Mouse (Mus musculus) heart, postnatal 0 days (tissue): ENCODE results near the gene Cabp2. TPM values are rescaled to one million over a fixed set of nuclear protein-coding genes. Genes with fewer than 3 reads are reported as not detected.
"Not testable (repeated sequence)": the region's sequence is repeated elsewhere in the genome, so short reads cannot be mapped to it uniquely, and the experiment has no call there.

Source experiments
- ATAC-seq: fragments of 200-750 bp; cut with Nextera tagmentation; 2 replicates; pipeline ENCODE4 v1.8.0; 2017; ENCODE audit warnings: low read depth, moderate number of reproducible peaks, moderate library complexity; ENCODE audit not compliant: insufficient read depth
- DNase-seq: peaks from one replicate; pipeline ENCODE4 v3.0.0-alpha.2; 2016; ENCODE audit warnings: low spot score
- H3K27ac ChIP-seq: fragments of 300-500 bp; sonication (generic); 2 replicates; pipeline ENCODE4 v1.5.1; 2014; ENCODE audit warnings: low read depth, mild to moderate bottlenecking
- H3K27me3 ChIP-seq: fragments of 300-500 bp; sonication (generic); 2 replicates; pipeline ENCODE4 v1.6.1; 2014; ENCODE audit warnings: low read length, mixed read lengths; ENCODE audit not compliant: control insufficient read depth, insufficient read depth
- H3K36me3 ChIP-seq: fragments of 300-500 bp; sonication (generic); replicated peaks from 2 replicates; pipeline ENCODE4 v1.6.1; 2014; ENCODE audit warnings: low read length, mixed read lengths; ENCODE audit not compliant: control insufficient read depth, insufficient read depth
- H3K4me1 ChIP-seq: fragments of 300-500 bp; sonication (generic); 2 replicates; pipeline ENCODE4 v1.6.1; 2014; ENCODE audit warnings: antibody characterized with exemption; ENCODE audit not compliant: control insufficient read depth, insufficient read depth
- H3K4me2 ChIP-seq: fragments of 300-500 bp; sonication (generic); 2 replicates; pipeline ENCODE4 v1.6.1; 2014; ENCODE audit warnings: low read depth, mild to moderate bottlenecking, low read length, moderate library complexity
- H3K4me3 ChIP-seq: fragments of 300-500 bp; sonication (generic); 2 replicates; pipeline ENCODE4 v1.5.1; 2014; ENCODE audit warnings: low read depth, low read length
- H3K9ac ChIP-seq: fragments of 300-500 bp; sonication (generic); replicated peaks from 2 replicates; pipeline ENCODE4 v1.6.1; 2014; ENCODE audit warnings: low read depth, low read length, mixed read lengths
- H3K9me3 ChIP-seq: fragments of 300-500 bp; sonication (generic); replicated peaks from 2 replicates; pipeline ENCODE4 v1.6.1; 2016; ENCODE audit warnings: low read length; ENCODE audit not compliant: control insufficient read depth
- CTCF ChIP-seq: IDR thresholded peaks from 2 replicates; pipeline ENCODE4 v1.5.1; 2016; ENCODE audit warnings: antibody characterized with exemption, control low read depth, low read depth
- EP300 ChIP-seq: IDR thresholded peaks from 2 replicates; pipeline ENCODE4 v1.6.1; 2016; ENCODE audit warnings: antibody characterized with exemption, low read depth
- WGBS: fragments of 180-500 bp; shearing (Covaris S2); extraction: QIAGEN DNeasy Blood & Tissue Kit; methylation state at CpG from one replicate; pipeline ENCODE4 v1.1.7; 2014; 5-methylcytosine and 5-hydroxymethylcytosine counted together
- polyA plus RNA-seq: library from polyadenylated mRNA; unstranded; fragments of >200 nt; fragmentation: Nextera tagmentation; extraction: Ambion mirVana; gene quantifications from 2 replicates; pipeline ENCODE4 v1.2.1, GENCODE M21; 2015
- total RNA-seq: library from RNA; depleted of rRNA; stranded (reverse); fragments of >200 nt; gene quantifications from 2 replicates; pipeline ENCODE4 v1.2.3, GENCODE M21; 2014; ENCODE audit warnings: low replicate concordance

The Cabp2 gene
- total and polyA plus RNA-seq, 2 experiments from 2014 or later = not detected

DNA sequence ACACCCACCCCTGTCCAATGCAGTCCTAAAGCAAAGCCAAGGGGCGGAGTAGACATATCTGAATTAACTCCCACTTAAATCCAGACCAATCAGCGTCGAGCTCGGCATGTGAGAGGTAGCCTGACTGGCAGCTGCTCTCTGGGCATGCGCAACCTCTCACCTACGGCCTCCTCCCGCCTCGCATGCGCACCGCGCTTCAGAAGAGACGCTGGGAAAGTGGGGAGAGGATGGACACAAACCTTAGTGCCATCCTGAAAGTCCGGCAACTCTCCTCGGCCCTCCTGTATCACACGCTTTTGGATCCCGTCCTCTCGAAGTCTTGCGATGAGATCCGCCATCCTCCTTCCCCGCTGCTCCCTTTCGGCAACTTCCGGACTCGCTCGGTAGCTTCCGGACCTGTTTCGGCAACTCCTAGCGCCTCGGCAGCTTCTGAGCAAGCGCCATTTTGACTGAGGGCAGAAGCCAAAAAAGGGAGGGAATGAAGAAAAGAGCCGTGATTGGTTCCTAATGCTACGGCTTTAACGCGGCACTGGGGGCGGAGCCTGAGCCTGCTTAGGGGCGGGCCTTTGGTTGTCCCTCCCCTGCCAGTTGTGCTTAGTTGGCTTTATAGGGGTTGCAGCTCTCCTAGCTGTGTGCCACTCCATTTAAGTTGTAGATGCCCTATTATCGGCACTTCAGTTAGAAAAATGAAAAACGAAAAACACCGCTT, 39.9 kb downstream of the Cabp2 start:
- TF ChIP-seq CTCF (no peak), EP300 (no peak)
- H3K4me1 ChIP-seq = peaks cover 9% of the 10 kb centered on the region; the same call in 1 of the 2 replicates
- H3K27me3 ChIP-seq = no peaks in the 10 kb centered on the region
- H3K9me3 ChIP-seq = no peaks in the 10 kb centered on the region
- 3% methylated on average over 38 of the region's 38 CpGs for whole genome bisulfite sequencing
- H3K4me2 ChIP-seq = peak overlapping the region; percentile 57
- ATAC-seq (peak; percentile 73), DNase-seq (peak; percentile 99)
- peak overlapping the region; percentile 38 for H3K4me3 ChIP-seq
- H3K27ac ChIP-seq = peak overlapping the region; percentile 63
- H3K9ac ChIP-seq = no peak overlapping the region; the same call in 1 of the 2 replicates
- H3K36me3 ChIP-seq = peaks cover 15% of the 10 kb centered on the region

DNA sequence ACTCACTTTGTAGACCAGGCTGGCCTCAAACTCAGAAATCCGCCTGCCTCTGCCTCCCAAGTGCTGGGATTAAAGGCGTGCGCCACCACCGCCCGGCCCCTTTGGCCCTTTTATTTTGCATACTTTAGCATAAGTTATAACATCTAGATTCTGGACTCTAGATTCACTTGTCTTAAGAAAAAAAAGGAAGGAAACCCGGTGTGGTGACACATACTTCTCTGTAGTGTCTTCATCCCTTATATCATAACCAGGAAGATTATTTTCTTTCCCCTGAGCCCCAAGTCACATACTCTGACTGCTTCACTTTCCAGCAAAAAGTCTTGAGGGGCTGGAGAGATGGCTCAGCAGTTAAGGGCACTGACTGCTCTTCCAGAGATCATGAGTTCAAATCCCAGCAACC, 40.5 kb downstream of the Cabp2 start:
- Histone ChIP-seq H3K4me1 (peaks cover 15% of the 10 kb centered on the region), H3K36me3 (peaks cover 14% of the 10 kb centered on the region)
- not testable (repeated sequence) for ATAC-seq, H3K4me2 ChIP-seq, H3K9ac ChIP-seq, H3K4me3 ChIP-seq, DNase-seq, H3K9me3 ChIP-seq, H3K27me3 ChIP-seq, H3K27ac ChIP-seq
- 55% methylated on average over 6 of the region's 6 CpGs for WGBS

DNA sequence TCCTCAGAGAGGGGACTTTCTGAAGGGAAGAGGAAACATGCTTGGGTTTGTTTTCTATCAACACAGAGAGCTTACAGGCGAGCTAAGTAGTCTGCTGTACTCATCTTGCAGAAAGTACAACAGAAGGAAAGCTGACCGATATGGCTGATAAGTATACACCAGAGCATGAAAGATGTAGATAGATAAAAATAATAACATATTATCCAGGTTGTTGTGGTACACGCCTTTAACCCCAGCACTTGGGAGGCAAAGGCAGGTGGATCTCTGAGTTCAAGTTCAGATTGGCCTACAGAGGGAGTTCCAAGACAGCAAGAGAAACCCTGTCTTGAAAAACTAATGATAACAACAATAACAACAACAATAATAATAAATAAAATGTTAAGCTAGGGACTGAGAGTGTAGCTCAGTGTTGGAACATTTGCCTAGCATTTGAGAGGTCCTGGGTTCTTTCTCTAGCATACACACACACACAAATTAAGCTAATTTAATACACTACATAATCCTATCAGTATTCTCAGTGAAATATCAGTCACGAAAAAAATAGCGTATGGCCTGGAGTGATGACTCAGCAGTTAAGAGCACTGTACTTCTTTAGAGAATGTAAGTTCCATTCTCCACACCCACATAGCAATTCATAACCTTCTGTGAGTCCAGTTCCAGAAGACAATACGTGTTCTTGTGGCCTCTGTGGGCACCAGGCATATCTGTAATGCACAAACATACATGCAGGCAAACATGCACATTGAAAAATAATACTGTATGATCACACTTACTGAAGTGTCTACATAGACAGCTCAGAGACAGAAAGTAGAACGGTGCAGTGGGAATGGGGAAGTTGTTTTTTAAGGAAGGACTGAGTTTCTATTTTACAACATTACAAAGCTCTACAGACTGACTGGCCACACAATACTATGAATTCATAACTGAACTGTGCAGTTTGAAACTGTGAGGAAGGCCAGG, 41.3 kb downstream of the Cabp2 start:
- Histone ChIP-seq H3K36me3 (peaks cover 9% of the 10 kb centered on the region), H3K9ac (no peak overlapping the region), H3K9me3 (no peaks in the 10 kb centered on the region), H3K27me3 (no peaks in the 10 kb centered on the region), H3K4me3 (no peak overlapping the region), H3K4me1 (peaks cover 17% of the 10 kb centered on the region), H3K4me2 (no peak overlapping the region), H3K27ac (no peak overlapping the region)
- TF ChIP-seq CTCF (0 out of 2 replicates have a peak, but pooled peaks have one; percentile 2), EP300 (no peak)
- WGBS = 75% methylated on average over 7 of the region's 7 CpGs
- DNase-seq (no peak), ATAC-seq (no peak)

DNA sequence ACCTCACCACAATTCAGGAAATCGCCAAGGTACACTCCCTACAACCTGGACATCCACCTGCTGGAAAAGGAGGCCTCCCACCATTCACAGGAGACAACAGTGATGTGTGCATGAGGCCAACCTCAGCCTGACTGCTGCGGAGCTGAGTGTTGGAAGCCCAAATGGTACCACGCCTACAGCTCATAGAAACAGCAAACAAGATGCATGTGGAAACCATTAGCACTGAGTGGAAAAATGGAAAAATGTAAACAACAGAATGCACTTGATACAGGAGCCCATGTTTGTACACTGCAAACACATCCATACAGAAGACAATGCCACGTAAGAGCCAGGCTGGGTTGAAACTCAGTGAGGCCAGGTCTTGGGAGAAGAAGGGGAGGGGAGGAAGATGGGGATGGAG, 43.1 kb downstream of the Cabp2 start:
- peaks cover 19% of the 10 kb centered on the region for H3K4me1 ChIP-seq
- H3K4me2 ChIP-seq = no peak overlapping the region
- H3K4me3 ChIP-seq = no peak overlapping the region
- DNase-seq = no peak
- no peak for ATAC-seq
- H3K27me3 ChIP-seq = no peaks in the 10 kb centered on the region
- H3K9me3 ChIP-seq = no peaks in the 10 kb centered on the region
- no peak overlapping the region for H3K27ac ChIP-seq
- H3K9ac ChIP-seq = no peak overlapping the region
- peaks cover 16% of the 10 kb centered on the region for H3K36me3 ChIP-seq
- WGBS = 78% methylated on average over 4 of the region's 4 CpGs
- TF ChIP-seq CTCF (no peak), EP300 (no peak)

GRCm38 (mm10) chr19:4125268-4125667, 43.9 kb downstream of the Cabp2 start:
- peak overlapping the region; percentile 83 for H3K4me3 ChIP-seq
- H3K36me3 ChIP-seq = peaks cover 16% of the 10 kb centered on the region
- peak overlapping the region; percentile 50 for H3K4me2 ChIP-seq
- 0 out of 2 replicates have a peak overlapping the region, but pooled peaks have one; percentile 11 for H3K9ac ChIP-seq
- peaks cover 21% of the 10 kb centered on the region for H3K4me1 ChIP-seq
- H3K27me3 ChIP-seq, DNase-seq, H3K9me3 ChIP-seq, H3K27ac ChIP-seq: not testable (repeated sequence)
- ATAC-seq = peak; percentile 5; the same call in 1 of the 2 replicates
- 26% methylated on average over 3 of the region's 4 CpGs for WGBS
